Mouse (Mus musculus) midbrain, embryonic 11.5 days (tissue): ENCODE measurements at regions not wholly inside any gene's neighbourhood (a gene's known extent, or its start where the extent isn't known, plus 50 kb on each side); places are given as distances from the start of the nearest gene placed in this dataset.

Source experiments
- ATAC-seq: fragments of 200-750 bp; cut with Nextera tagmentation; 2 replicates; pipeline ENCODE4 v1.8.0; 2017; ENCODE audit warnings: moderate TSS enrichment, moderate library complexity; ENCODE audit not compliant: low FRiP score
- DNase-seq: peaks from one replicate; pipeline ENCODE4 v3.0.0; 2015; ENCODE audit warnings: low spot score; ENCODE audit errors: missing footprints
- H3K27ac ChIP-seq: fragments of 300-500 bp; sonication (generic); 2 replicates; pipeline ENCODE4 v1.5.1; 2014; ENCODE audit warnings: low read depth, low read length
- H3K27me3 ChIP-seq: fragments of 300-500 bp; sonication (generic); 2 replicates; pipeline ENCODE4 v1.6.1; 2014; ENCODE audit warnings: mild to moderate bottlenecking, low read length, moderate library complexity, mixed read lengths; ENCODE audit not compliant: control insufficient read depth, insufficient read depth
- H3K36me3 ChIP-seq: fragments of 300-500 bp; sonication (generic); 2 replicates; pipeline ENCODE4 v1.6.1; 2014; ENCODE audit warnings: mild to moderate bottlenecking, low read length, moderate library complexity, mixed read lengths; ENCODE audit not compliant: control insufficient read depth, insufficient read depth
- H3K4me1 ChIP-seq: fragments of 300-500 bp; sonication (generic); 2 replicates; pipeline ENCODE4 v1.6.1; 2014; ENCODE audit warnings: low read length; ENCODE audit not compliant: control insufficient read depth, insufficient read depth
- H3K4me2 ChIP-seq: fragments of 300-500 bp; sonication (generic); 2 replicates; pipeline ENCODE4 v1.6.1; 2014; ENCODE audit warnings: mild to moderate bottlenecking, moderate library complexity
- H3K4me3 ChIP-seq: fragments of 300-500 bp; sonication (generic); 2 replicates; pipeline ENCODE4 v1.5.1; 2014; ENCODE audit warnings: low read depth, low read length
- H3K9ac ChIP-seq: fragments of 300-500 bp; sonication (generic); 2 replicates; pipeline ENCODE4 v1.6.1; 2014; ENCODE audit warnings: low read length
- H3K9me3 ChIP-seq: fragments of 300-500 bp; sonication (generic); 2 replicates; pipeline ENCODE4 v1.6.1; 2016; ENCODE audit warnings: low read length; ENCODE audit not compliant: control insufficient read depth
- WGBS: fragments of 180-500 bp; shearing (Covaris S2); extraction: QIAGEN DNeasy Blood & Tissue Kit; methylation state at CpG from one replicate; pipeline ENCODE4 v1.1.7; 2014; 5-methylcytosine and 5-hydroxymethylcytosine counted together

- ATAC-seq: no peak
- Histone ChIP-seq H3K4me1 (no peaks in the 10 kb centered on the region), H3K36me3 (no peaks in the 10 kb centered on the region), H3K9ac (no peak overlapping the region), H3K4me2 (no peak overlapping the region), H3K9me3 (no peaks in the 10 kb centered on the region), H3K27ac (no peak overlapping the region), H3K4me3 (no peak overlapping the region), H3K27me3 (no peaks in the 10 kb centered on the region)
- no peak for DNase-seq
- WGBS: 86% methylated on average over 5 of the region's 5 CpGs
Observed at GRCm38 (mm10) chr9:61129186-61129585, 243.0 kb upstream of the Tle3 start.

GRCm38 (mm10) chr9:61130877-61131276 lies 241.3 kb upstream of the Tle3 start:
- no peak for DNase-seq
- H3K27me3 ChIP-seq: no peaks in the 10 kb centered on the region
- H3K9ac ChIP-seq: no peak overlapping the region
- no peaks in the 10 kb centered on the region for H3K36me3 ChIP-seq
- no peak overlapping the region for H3K4me3 ChIP-seq
- H3K9me3 ChIP-seq: no peaks in the 10 kb centered on the region
- WGBS: 77% methylated on average over 4 of the region's 4 CpGs
- H3K4me2 ChIP-seq: no peak overlapping the region; the same call in 1 of the 2 replicates
- no peak overlapping the region for H3K27ac ChIP-seq
- peaks cover 8% of the 10 kb centered on the region for H3K4me1 ChIP-seq
- no peak for ATAC-seq

GRCm38 (mm10) chr9:61135263-61135882 lies 236.8 kb upstream of the Tle3 start:
- no peak overlapping the region for H3K27ac ChIP-seq
- ATAC-seq: peak; percentile 63; the same call in 1 of the 2 replicates
- WGBS: 51% methylated on average over 10 of the region's 10 CpGs
- H3K4me1 ChIP-seq: peaks cover 9% of the 10 kb centered on the region
- H3K9ac ChIP-seq: no peak overlapping the region
- no peaks in the 10 kb centered on the region for H3K9me3 ChIP-seq
- DNase-seq: no peak
- H3K4me2 ChIP-seq: no peak overlapping the region
- H3K27me3 ChIP-seq: no peaks in the 10 kb centered on the region
- no peak overlapping the region for H3K4me3 ChIP-seq
- H3K36me3 ChIP-seq: no peaks in the 10 kb centered on the region

GRCm38 (mm10) chr9:61135917-61136316 lies 236.2 kb upstream of the Tle3 start:
- no peak overlapping the region for H3K4me2 ChIP-seq
- no peaks in the 10 kb centered on the region for H3K9me3 ChIP-seq
- H3K27ac ChIP-seq: no peak overlapping the region
- peaks cover 9% of the 10 kb centered on the region for H3K4me1 ChIP-seq
- H3K36me3 ChIP-seq: no peaks in the 10 kb centered on the region
- DNase-seq: no peak
- H3K9ac ChIP-seq: no peak overlapping the region
- no peak for ATAC-seq
- no peaks in the 10 kb centered on the region for H3K27me3 ChIP-seq
- WGBS: 68% methylated on average over 3 of the region's 3 CpGs
- H3K4me3 ChIP-seq: no peak overlapping the region

GRCm38 (mm10) chr9:61138741-61139368 lies 233.3 kb upstream of the Tle3 start:
- Histone ChIP-seq H3K27me3 (no peaks in the 10 kb centered on the region), H3K4me2 (no peak overlapping the region), H3K9ac (no peak overlapping the region), H3K9me3 (no peaks in the 10 kb centered on the region), H3K4me1 (peaks cover 9% of the 10 kb centered on the region), H3K4me3 (no peak overlapping the region), H3K27ac (no peak overlapping the region), H3K36me3 (no peaks in the 10 kb centered on the region)
- ATAC-seq (no peak), DNase-seq (no peak)
- 79% methylated on average over 11 of the region's 11 CpGs for WGBS

- no peak for ATAC-seq
- no peaks in the 10 kb centered on the region for H3K9me3 ChIP-seq
- no peak overlapping the region for H3K27ac ChIP-seq
- H3K36me3 ChIP-seq: no peaks in the 10 kb centered on the region
- no peak overlapping the region for H3K4me3 ChIP-seq
- H3K27me3 ChIP-seq: no peaks in the 10 kb centered on the region
- no peak overlapping the region for H3K9ac ChIP-seq
- no peak overlapping the region for H3K4me2 ChIP-seq
- no peak for DNase-seq
- no peaks in the 10 kb centered on the region for H3K4me1 ChIP-seq
- WGBS: 91% methylated on average over 6 of the region's 6 CpGs
Observed at GRCm38 (mm10) chr9:61143101-61143500, 229.1 kb upstream of the Tle3 start.

GRCm38 (mm10) chr9:61144685-61145318 lies 227.4 kb upstream of the Tle3 start:
- no peak overlapping the region for H3K27ac ChIP-seq
- no peaks in the 10 kb centered on the region for H3K4me1 ChIP-seq
- no peaks in the 10 kb centered on the region for H3K27me3 ChIP-seq
- no peaks in the 10 kb centered on the region for H3K36me3 ChIP-seq
- WGBS: 86% methylated on average over 11 of the region's 11 CpGs
- H3K4me3 ChIP-seq: no peak overlapping the region
- ATAC-seq: no peak
- no peak for DNase-seq
- H3K9me3 ChIP-seq: no peaks in the 10 kb centered on the region
- no peak overlapping the region for H3K4me2 ChIP-seq
- H3K9ac ChIP-seq: no peak overlapping the region

- no peaks in the 10 kb centered on the region for H3K4me1 ChIP-seq
- ATAC-seq (no peak), DNase-seq (no peak)
- H3K9me3 ChIP-seq: no peaks in the 10 kb centered on the region
- 94% methylated on average over 8 of the region's 8 CpGs for WGBS
- H3K27me3 ChIP-seq: no peaks in the 10 kb centered on the region
- no peak overlapping the region for H3K4me3 ChIP-seq
- no peaks in the 10 kb centered on the region for H3K36me3 ChIP-seq
- no peak overlapping the region for H3K4me2 ChIP-seq
- no peak overlapping the region for H3K9ac ChIP-seq
- H3K27ac ChIP-seq: no peak overlapping the region
Observed at GRCm38 (mm10) chr9:61145738-61146137, 226.4 kb upstream of the Tle3 start.

- DNase-seq: no peak
Observed at GRCm38 (mm10) chr9:61151201-61151600, 221.0 kb upstream of the Tle3 start.

More at GRCm38 (mm10) chr9:61151201-61151600, 221.0 kb upstream of the Tle3 start:
- WGBS: 86% methylated on average over 4 of the region's 4 CpGs
- H3K9ac ChIP-seq: no peak overlapping the region
- no peak for ATAC-seq
- no peak overlapping the region for H3K4me3 ChIP-seq
- no peaks in the 10 kb centered on the region for H3K27me3 ChIP-seq
- no peak overlapping the region for H3K4me2 ChIP-seq
- no peak overlapping the region for H3K27ac ChIP-seq
- no peaks in the 10 kb centered on the region for H3K9me3 ChIP-seq
- H3K36me3 ChIP-seq: no peaks in the 10 kb centered on the region
- peaks cover 16% of the 10 kb centered on the region for H3K4me1 ChIP-seq
